Mouse (Mus musculus) MEL-GATA-1-ER (cell line): Measurements from ENCODE around the gene Plac9b.
"Not testable (repeated sequence)": the region's sequence is repeated elsewhere in the genome, so short reads cannot be mapped to it uniquely, and the experiment has no call there.

Experiments used
- DNase-seq: peaks from one replicate; pipeline ENCODE4 v3.0.0-alpha.2; 2012; ENCODE audit warnings: low read depth; ENCODE audit errors: extremely low read depth

Plac9b gene

GRCm38 (mm10) chr14:26182380-26182779 lies at the start of gene Plac9b:
Gene Plac9b, minus strand, starts transcription at chr14:26182480.
- not testable (repeated sequence) for DNase-seq

GRCm38 (mm10) chr14:26216233-26217000 lies 34.1 kb upstream of the Plac9b start:
- DNase-seq: not testable (repeated sequence)

GRCm38 (mm10) chr14:26206926-26207247 lies 24.6 kb upstream of the Plac9b start, which contains the start of gene Tmem254b:
Gene Tmem254b, minus strand, starts transcription at chr14:26207041.
- not testable (repeated sequence) for DNase-seq

GRCm38 (mm10) chr14:26206197-26206925 lies 24.1 kb upstream of the Plac9b start:
- DNase-seq: not testable (repeated sequence)

GRCm38 (mm10) chr14:26197851-26198250 lies 15.6 kb upstream of the Plac9b start:
- DNase-seq: not testable (repeated sequence)

- not testable (repeated sequence) for DNase-seq
These were observed 6.1 kb upstream of the Plac9b start for GRCm38 (mm10) chr14:26188361-26188760.

GRCm38 (mm10) chr14:26186638-26187037 lies 4.4 kb upstream of the Plac9b start:
- not testable (repeated sequence) for DNase-seq

- DNase-seq: not testable (repeated sequence)
These were observed 620 bp downstream of the Plac9b start for GRCm38 (mm10) chr14:26181660-26182059.

GRCm38 (mm10) chr14:26175028-26175427 lies 7.3 kb downstream of the Plac9b start:
- DNase-seq: not testable (repeated sequence)

GRCm38 (mm10) chr14:26173955-26174354 lies 8.3 kb downstream of the Plac9b start:
- not testable (repeated sequence) for DNase-seq

GRCm38 (mm10) chr14:26165266-26165665 lies 17.0 kb downstream of the Plac9b start:
- not testable (repeated sequence) for DNase-seq

- DNase-seq: not testable (repeated sequence)
These were observed 19.9 kb downstream of the Plac9b start for GRCm38 (mm10) chr14:26162423-26162822.

- DNase-seq: not testable (repeated sequence)
These were observed 21.1 kb downstream of the Plac9b start for GRCm38 (mm10) chr14:26161156-26161555.

GRCm38 (mm10) chr14:26156032-26156431 lies 26.2 kb downstream of the Plac9b start:
- DNase-seq: not testable (repeated sequence)

- DNase-seq: not testable (repeated sequence)
These were observed 35.2 kb downstream of the Plac9b start for GRCm38 (mm10) chr14:26147095-26147494.

- DNase-seq: not testable (repeated sequence)
These were observed 63.2 kb downstream of the Plac9b start for GRCm38 (mm10) chr14:26119095-26119494.

- not testable (repeated sequence) for DNase-seq
These were observed 63.7 kb downstream of the Plac9b start for GRCm38 (mm10) chr14:26118550-26119000.

- not testable (repeated sequence) for DNase-seq
These were observed 64.1 kb downstream of the Plac9b start, which contains the start of gene Duxbl2 for GRCm38 (mm10) chr14:26118150-26118549. Gene Duxbl2, plus strand, starts transcription at chr14:26118349.
